Mouse (Mus musculus): ENCODE results near the gene Gm13078. TPM values are rescaled to one million over a fixed set of nuclear protein-coding genes. Genes with fewer than 3 reads are reported as not detected.

The Gm13078 gene
- not detected for polyA plus RNA-seq (2017; shearing (Covaris generic))

GRCm38 (mm10) chr4:143719155-143719554 is at the start of gene Gm13078:
Gene Gm13078 (plus strand): TSS chr4:143719455.

DNA sequence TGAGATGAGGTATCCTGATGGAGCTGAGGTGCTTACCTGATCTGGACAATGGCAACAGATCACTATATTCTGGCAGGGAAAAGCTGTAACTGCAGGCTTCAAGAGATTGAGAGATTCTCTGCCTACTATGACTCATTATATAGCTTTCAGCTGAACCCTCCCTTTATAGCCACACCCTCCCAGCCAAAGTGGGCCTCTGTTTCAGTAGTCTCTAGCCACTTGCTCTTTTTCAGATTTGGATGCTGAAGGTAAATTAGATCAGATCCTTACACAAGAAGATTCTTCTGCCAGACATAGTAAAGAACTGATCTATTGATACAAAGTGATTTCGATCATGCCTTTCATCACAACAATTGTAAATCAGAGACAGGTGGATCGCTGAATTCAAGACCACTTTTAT is 16.6 kb upstream of the Gm13078 start, which contains the start of gene Gm13089:
TSS of gene Gm13089 (minus strand) at position 101 of the 400 bp plus-strand sequence.

Other genes starting within 250 kb of the Gm13078 start
- not detected for gene Gm13043, start 208.1 kb upstream of the Gm13078 start, polyA plus RNA-seq (2017; shearing (Covaris generic))
- not detected for gene Gm13040, start 183.5 kb upstream of the Gm13078 start, polyA plus RNA-seq (2017; shearing (Covaris generic))
- gene BC080695, start 167.8 kb upstream of the Gm13078 start, polyA plus RNA-seq (2017; shearing (Covaris generic)): 0.17 TPM
- not detected for gene Gm13057, start 167.7 kb upstream of the Gm13078 start, polyA plus RNA-seq (2017; shearing (Covaris generic))
- not detected for gene Gm13083, start 104.5 kb upstream of the Gm13078 start, polyA plus RNA-seq (2017; shearing (Covaris generic))
- gene Gm13088, start 62.2 kb upstream of the Gm13078 start, polyA plus RNA-seq (2017; shearing (Covaris generic)): not detected
- gene Gm13089, start 16.7 kb upstream of the Gm13078 start, polyA plus RNA-seq (2017; shearing (Covaris generic)): not detected
- gene Gm13023, start 69.9 kb downstream of the Gm13078 start, polyA plus RNA-seq (2017; shearing (Covaris generic)): not detected
- gene Gm13084, start 96.6 kb downstream of the Gm13078 start, polyA plus RNA-seq (2017; shearing (Covaris generic)): not detected
- not detected for gene Gm13103, start 127.0 kb downstream of the Gm13078 start, polyA plus RNA-seq (2017; shearing (Covaris generic))
- gene Pramef6, start 180.9 kb downstream of the Gm13078 start, polyA plus RNA-seq (2017; shearing (Covaris generic)): not detected
- not detected for gene Pramef25, start 231.6 kb downstream of the Gm13078 start, polyA plus RNA-seq (2017; shearing (Covaris generic))
- gene Gm13101, start 247.5 kb downstream of the Gm13078 start, polyA plus RNA-seq (2017; shearing (Covaris generic)): not detected

Data from effector memory CD4-positive, alpha-beta T cell, adult 5 months (primary cell).